Mouse (Mus musculus): ENCODE measurements around the gene Rag2. TPM values are rescaled to one million over a fixed set of nuclear protein-coding genes. Genes with fewer than 3 reads are reported as not detected.

Gene Rag2
- polyA plus RNA-seq, 1 experiment from 2014 or later = 0.16 TPM

DNA sequence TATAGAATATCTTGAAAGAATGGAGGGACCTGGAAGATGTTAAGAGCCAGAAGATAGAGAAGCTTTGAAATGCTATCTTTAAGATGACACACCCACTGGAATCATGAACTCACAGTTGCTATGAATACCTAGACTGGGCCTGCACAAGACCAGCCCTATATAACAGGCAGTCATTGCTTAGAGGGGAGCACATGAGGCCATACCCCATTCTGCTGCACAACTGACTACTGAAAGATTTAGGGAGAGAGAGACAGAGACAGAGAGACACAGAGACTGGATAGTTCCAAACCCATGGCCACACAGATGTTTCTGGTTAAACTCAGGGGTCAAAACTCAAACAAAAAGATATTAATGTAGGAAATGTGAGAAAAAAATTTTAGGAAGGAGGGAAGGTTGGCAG is 2.7 kb downstream of the Rag2 start:
- Histone ChIP-seq H3K9ac (no peak overlapping the region), H3K9me3 (no peaks in the 10 kb centered on the region), H3K27ac (replicated peaks) (no peak overlapping the region), H3K4me1 (0 out of 2 replicates have a peak, but pooled peaks cover 4% of the 10 kb centered on the region), H3K36me3 (no peaks in the 10 kb centered on the region), H3K4me2 (0 out of 2 replicates have a peak overlapping the region, but pooled peaks have one; percentile 83), H3K4me3 (no peak overlapping the region), H3K27me3 (replicated peaks) (0 out of 2 replicates have a peak, but pooled peaks cover 6% of the 10 kb centered on the region)
- no peak for ATAC-seq (ENCODE audit: extremely low read depth, insufficient number of reproducible peaks, low FRiP score, low TSS enrichment)

DNA sequence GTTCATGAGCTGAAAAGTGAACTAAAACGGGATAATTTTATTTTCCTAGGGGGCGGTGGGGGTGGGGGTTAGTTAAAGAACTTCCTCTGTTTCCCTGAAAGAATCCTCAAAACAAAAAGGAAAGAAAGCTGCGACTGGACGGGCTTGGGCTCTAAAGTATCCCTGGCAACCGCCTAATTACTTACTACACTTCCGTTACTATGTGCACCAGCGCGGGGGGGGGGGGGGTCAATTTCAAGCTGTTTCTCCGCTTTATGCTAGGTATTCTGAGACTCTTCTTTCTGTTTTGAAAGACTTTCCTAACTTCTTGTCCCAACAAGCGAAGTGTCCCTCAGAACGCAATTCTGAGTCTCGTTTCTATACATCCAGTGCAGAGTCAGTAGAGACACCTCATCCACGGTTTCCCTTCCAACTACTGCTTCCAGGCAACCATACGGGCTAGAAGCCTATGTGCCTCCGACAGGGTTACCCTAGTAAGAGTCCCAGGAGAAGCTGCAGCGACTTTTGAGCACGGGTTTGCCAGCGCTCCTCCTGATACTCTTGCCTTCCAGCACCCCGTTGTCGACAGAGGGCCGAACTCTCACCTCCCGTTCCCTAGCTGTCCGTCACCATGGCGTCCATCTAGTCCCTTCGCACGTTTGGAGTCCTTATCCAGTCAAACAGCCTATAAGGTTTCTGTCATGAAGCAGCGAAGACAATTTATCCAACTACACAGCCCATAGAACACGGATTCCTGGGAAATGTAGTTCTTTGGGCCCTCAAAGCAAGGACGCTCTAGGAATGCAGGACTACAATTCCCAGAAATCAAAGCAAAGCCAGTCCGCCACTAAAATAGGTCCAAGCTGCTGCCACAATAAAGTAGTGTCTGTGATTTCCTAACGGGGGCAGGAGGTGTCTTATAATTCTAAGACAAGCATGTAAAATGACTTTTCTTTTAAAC is 4.0 kb downstream of the Rag2 start:
- peak overlapping the region; percentile 79 for H3K9ac ChIP-seq
- 0 out of 2 replicates have a peak, but pooled peaks cover 4% of the 10 kb centered on the region for H3K4me1 ChIP-seq

DNA sequence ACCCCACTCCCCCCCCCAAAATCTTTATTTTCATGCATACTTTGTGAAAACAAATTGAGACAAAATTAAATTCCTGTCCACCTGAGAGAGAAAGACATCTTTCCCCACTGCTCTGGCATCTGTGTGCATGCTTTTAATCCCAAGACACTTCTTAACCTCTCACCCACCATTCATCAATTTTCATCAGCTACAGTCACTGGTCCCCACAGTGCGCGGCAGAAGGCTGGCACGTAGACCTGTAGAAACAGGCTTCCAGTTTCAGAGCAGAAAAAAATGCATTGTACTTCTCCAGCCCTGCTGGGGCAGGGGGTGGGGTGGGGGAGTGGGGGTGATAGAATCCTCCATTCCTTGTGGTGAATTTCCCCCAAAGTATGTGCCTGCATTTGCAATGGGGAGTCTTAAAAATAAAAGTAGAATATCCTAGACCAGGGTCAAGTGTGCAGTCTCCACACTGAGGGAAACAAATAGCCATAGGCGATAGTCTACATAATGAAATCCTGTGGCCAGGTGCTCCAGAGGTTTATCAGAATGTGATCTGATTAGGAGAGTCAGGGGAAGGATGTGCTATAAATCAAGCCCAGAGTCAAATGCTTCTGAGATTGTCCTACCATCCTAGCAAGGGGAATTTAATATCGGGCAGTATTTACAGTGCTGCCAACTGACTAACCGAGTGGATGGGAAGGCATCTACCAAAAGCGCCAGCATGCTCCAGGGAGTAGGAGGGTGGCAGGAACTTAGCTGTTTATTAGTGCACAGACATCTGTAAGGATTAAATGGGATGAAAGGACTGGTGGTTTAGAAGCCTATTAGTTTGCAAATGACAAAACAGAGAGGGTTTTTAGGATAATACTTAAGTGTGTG is 14.7 kb downstream of the Rag2 start:
- H3K4me3 ChIP-seq = no peak overlapping the region
- H3K9ac ChIP-seq = no peak overlapping the region
- no peak overlapping the region for H3K4me2 ChIP-seq
- H3K27me3 ChIP-seq (replicated peaks) = peaks cover 6% of the 10 kb centered on the region
- WGBS = 62% methylated on average over 7 of the region's 7 CpGs
- H3K27ac ChIP-seq (replicated peaks) = no peak overlapping the region
- no peaks in the 10 kb centered on the region for H3K9me3 ChIP-seq
- no peak for ATAC-seq (ENCODE audit: extremely low read depth, insufficient number of reproducible peaks, low FRiP score, low TSS enrichment)
- H3K36me3 ChIP-seq = no peaks in the 10 kb centered on the region
- H3K4me1 ChIP-seq = no peaks in the 10 kb centered on the region

More for the DNA sequence above, 4.0 kb downstream of the Rag2 start:
- Histone ChIP-seq H3K36me3 (no peaks in the 10 kb centered on the region), H3K4me2 (peak overlapping the region; percentile 83), H3K4me3 (peak overlapping the region; percentile 65), H3K27me3 (replicated peaks) (0 out of 2 replicates have a peak, but pooled peaks cover 6% of the 10 kb centered on the region), H3K27ac (replicated peaks) (peak overlapping the region; percentile 78), H3K9me3 (no peaks in the 10 kb centered on the region)
- whole genome bisulfite sequencing = 2% methylated on average over 31 of the region's 31 CpGs
- peak; percentile 90 for ATAC-seq (ENCODE audit: extremely low read depth, insufficient number of reproducible peaks, low FRiP score, low TSS enrichment)

DNA sequence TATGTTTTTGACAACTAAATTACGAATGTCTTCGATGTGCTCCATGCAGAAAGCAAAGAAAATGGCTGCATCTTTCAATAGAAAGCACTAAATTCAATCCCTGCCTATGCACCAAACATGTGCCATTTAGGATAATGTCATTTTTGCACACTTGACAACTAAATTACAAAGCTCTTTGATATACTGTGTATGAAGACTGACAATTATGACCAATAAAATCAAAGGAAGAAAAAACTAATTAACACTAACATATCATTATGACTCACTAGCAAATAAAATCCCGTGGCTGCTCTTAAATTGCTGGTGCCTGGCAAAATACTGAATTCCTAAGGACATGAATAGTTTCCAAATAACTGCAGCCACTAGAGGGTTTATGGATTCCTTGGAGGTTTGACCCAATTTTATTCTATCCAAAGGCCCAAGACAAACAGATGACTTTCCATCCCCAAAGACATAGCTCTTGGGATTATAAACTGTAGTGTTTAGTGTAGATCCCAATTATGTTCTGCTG is 15.4 kb downstream of the Rag2 start:
- Histone ChIP-seq H3K4me3 (no peak overlapping the region), H3K27me3 (replicated peaks) (no peaks in the 10 kb centered on the region), H3K9me3 (no peaks in the 10 kb centered on the region), H3K36me3 (no peaks in the 10 kb centered on the region), H3K4me1 (no peaks in the 10 kb centered on the region), H3K9ac (no peak overlapping the region), H3K4me2 (no peak overlapping the region), H3K27ac (replicated peaks) (no peak overlapping the region)
- WGBS = 71% methylated on average over 3 of the region's 3 CpGs
- ATAC-seq (ENCODE audit: extremely low read depth, insufficient number of reproducible peaks, low FRiP score, low TSS enrichment) = no peak

DNA sequence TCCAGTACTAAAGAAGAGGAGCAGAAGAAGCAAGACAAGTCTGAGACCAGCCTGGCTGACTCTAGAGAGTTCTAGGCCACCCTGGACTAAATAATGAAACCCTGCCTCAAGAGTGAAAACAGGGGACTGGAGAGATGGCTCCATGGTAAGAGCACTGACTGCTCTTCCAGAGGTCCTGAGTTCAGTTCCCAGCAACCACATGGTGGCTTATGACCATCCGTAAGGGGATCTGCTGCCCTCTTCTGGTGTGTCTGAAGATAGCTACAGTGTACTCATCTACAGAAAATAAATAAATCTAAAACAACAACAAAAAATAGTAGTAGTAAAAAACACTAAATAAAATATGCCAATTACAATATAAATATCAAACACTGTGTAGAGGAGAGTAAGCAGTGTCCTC is 21.3 kb downstream of the Rag2 start:
- ATAC-seq (ENCODE audit: extremely low read depth, insufficient number of reproducible peaks, low FRiP score, low TSS enrichment) = no peak
- Histone ChIP-seq H3K9me3 (no peaks in the 10 kb centered on the region), H3K36me3 (no peaks in the 10 kb centered on the region), H3K27me3 (replicated peaks) (no peaks in the 10 kb centered on the region; the same call in 1 of the 2 replicates), H3K9ac (no peak overlapping the region), H3K4me2 (no peak overlapping the region), H3K27ac (replicated peaks) (no peak overlapping the region), H3K4me1 (0 out of 2 replicates have a peak, but pooled peaks cover 3% of the 10 kb centered on the region), H3K4me3 (no peak overlapping the region)
- 84% methylated on average over 1 of the region's 1 CpGs for WGBS

DNA sequence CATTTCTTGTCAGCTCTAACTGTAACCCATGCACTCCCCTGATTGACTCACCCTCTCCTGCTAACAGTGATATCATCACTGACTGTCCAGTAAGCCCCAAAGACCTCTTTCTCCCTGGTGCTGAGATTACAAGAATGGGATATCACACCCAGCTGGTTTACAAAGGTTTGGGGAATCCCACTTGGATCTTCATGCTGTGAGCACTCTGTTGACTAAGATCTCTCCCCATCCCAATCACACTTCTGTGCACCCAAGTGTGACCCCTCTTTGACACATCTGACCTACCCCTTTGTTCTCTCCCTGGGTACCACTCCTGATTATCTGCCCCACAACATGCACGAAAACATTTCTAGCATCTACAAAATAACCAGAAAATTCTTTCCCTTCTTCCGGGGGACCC is 23.8 kb downstream of the Rag2 start:
- H3K4me2 ChIP-seq = no peak overlapping the region
- no peak for ATAC-seq (ENCODE audit: extremely low read depth, insufficient number of reproducible peaks, low FRiP score, low TSS enrichment)
- H3K36me3 ChIP-seq = no peaks in the 10 kb centered on the region
- H3K27me3 ChIP-seq (replicated peaks) = no peaks in the 10 kb centered on the region; the same call in 1 of the 2 replicates
- H3K9me3 ChIP-seq = no peaks in the 10 kb centered on the region
- H3K4me3 ChIP-seq = no peak overlapping the region
- H3K9ac ChIP-seq = no peak overlapping the region
- no peak overlapping the region for H3K27ac ChIP-seq (replicated peaks)
- H3K4me1 ChIP-seq = 0 out of 2 replicates have a peak, but pooled peaks cover 3% of the 10 kb centered on the region
- WGBS = 69% methylated on average over 2 of the region's 2 CpGs

DNA sequence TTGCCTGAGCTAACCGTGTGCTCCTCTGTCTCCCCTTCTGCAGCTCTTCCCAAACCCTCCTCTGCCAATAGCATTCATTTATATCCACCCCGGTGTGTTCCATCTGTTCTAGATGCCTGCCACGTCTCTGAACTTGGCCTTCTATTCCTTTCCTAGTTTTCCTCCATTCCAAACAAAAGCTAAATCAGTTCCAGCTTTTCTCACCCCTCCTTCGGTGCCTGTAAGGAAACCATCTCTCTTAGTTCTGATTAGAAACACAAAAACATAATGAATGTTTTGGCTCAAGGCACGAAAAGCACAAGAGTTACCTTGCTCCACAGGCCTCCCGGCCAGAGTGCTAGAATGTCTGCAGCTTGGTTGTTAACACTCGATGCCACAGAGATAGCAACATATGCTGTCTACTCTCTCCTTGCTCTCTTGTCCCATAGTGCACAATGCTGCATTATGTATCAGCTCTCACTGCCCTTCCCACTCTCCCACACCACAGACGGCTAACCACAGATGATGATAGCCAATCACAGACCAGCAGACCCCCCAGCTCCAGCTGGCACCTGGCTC is 24.7 kb downstream of the Rag2 start, which contains the start of the genes Rag1 and B230118H07Rik:
TSS of gene Rag1 (minus strand) at position 388 of the 558 bp plus-strand sequence.
TSS of gene B230118H07Rik (minus strand) at position 419 of the 558 bp plus-strand sequence.
- ATAC-seq (ENCODE audit: extremely low read depth, insufficient number of reproducible peaks, low FRiP score, low TSS enrichment) = no peak
- no peaks in the 10 kb centered on the region for H3K36me3 ChIP-seq

DNA sequence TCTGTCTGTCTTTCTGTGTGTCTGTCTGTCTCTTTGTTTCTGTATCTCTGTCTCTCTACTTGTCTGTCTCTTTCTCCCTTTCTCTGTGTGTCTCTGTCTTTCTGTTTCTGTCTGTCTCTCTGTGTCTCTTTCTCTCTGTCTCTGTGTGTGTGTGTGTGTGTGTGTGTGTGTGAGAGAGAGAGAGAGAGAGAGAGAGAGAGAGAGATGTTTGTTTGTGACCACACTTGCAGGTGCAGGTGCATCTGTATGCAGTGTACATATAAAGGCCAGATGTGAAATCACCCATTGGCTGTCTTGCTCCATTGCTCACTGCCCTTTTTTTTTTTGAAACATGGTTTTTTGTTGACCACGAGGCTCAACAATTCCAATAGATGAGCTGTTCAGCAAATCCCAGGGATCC is 25.9 kb downstream of the Rag2 start:
- Histone ChIP-seq H3K36me3 (no peaks in the 10 kb centered on the region), H3K4me2 (no peak overlapping the region), H3K4me1 (0 out of 2 replicates have a peak, but pooled peaks cover 3% of the 10 kb centered on the region), H3K27me3 (replicated peaks) (peaks cover 9% of the 10 kb centered on the region; the same call in 1 of the 2 replicates), H3K9me3 (no peaks in the 10 kb centered on the region), H3K9ac (no peak overlapping the region), H3K4me3 (no peak overlapping the region), H3K27ac (replicated peaks) (no peak overlapping the region)
- ATAC-seq (ENCODE audit: extremely low read depth, insufficient number of reproducible peaks, low FRiP score, low TSS enrichment) = no peak
- WGBS = 39% methylated on average over 1 of the region's 1 CpGs

More for the DNA sequence above, 24.7 kb downstream of the Rag2 start, which contains the start of the genes Rag1 and B230118H07Rik:
- H3K4me1 ChIP-seq = 0 out of 2 replicates have a peak, but pooled peaks cover 3% of the 10 kb centered on the region
- H3K9ac ChIP-seq = no peak within 1 kb of the TSS
- no peak within 1 kb of the TSS for H3K4me3 ChIP-seq
- 34% methylated on average over 8 of the region's 8 CpGs for WGBS
- H3K9me3 ChIP-seq = no peaks in the 10 kb centered on the region
- no peak within 1 kb of the TSS for H3K27ac ChIP-seq (replicated peaks)
- H3K4me2 ChIP-seq = peak within 1 kb of the TSS; percentile 24; the same call in 1 of the 2 replicates
- H3K27me3 ChIP-seq (replicated peaks) = peaks cover under 1% of the 10 kb centered on the region; the same call in 1 of the 2 replicates

DNA sequence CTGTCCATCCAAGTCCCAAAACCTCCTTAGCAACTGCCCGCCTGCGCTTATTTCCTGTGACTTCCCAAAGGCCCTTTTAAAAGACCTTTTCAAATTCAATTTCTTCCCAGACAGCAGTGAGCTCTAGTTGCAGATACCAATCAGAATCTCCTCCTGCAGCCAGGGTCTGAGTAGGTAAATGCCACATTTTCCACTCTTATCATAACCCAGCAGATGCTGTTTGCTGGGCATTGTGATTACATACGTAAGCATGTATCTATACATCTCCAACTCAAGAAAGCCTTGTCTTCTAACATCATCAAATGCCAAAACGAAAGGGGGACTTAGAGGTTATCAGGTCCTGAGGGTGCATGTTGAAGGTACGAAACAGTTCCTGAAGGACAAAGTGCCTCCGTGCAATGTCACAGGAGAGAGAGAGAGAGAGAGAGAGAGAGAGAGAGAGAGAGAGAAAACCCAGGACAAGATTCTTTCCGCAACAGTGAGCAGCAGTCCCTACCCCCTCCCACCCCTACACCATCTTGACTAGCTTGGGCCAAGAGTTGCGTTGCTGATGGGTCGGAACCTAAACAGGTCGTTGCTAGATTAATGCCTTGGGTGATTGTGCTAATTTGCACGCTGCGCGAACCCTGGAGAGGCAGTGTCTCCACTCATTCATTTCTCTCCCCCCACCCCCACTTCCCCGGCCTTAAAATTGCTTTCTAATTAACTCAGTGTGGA is 27.8 kb downstream of the Rag2 start:
- WGBS = 33% methylated on average over 14 of the region's 14 CpGs
- no peaks in the 10 kb centered on the region for H3K36me3 ChIP-seq
- H3K4me2 ChIP-seq = peak overlapping the region; percentile 76
- no peak overlapping the region for H3K27ac ChIP-seq (replicated peaks)
- no peak for ATAC-seq (ENCODE audit: extremely low read depth, insufficient number of reproducible peaks, low FRiP score, low TSS enrichment)
- H3K27me3 ChIP-seq (replicated peaks) = peaks cover 12% of the 10 kb centered on the region
- peak overlapping the region; percentile 47 for H3K4me3 ChIP-seq
- H3K9ac ChIP-seq = peak overlapping the region; percentile 67
- H3K4me1 ChIP-seq = 0 out of 2 replicates have a peak, but pooled peaks cover 3% of the 10 kb centered on the region
- no peaks in the 10 kb centered on the region for H3K9me3 ChIP-seq

All from heart, embryonic 13.5 days (tissue).